Mouse (Mus musculus): ENCODE measurements around the gene Mindy3.
"Not testable (repeated sequence)": the region's sequence is repeated elsewhere in the genome, so short reads cannot be mapped to it uniquely, and the experiment has no call there.

Gene Mindy3

GRCm38 (mm10) chr2:12419262-12419655 lies at the start of gene Mindy3:
Gene Mindy3 (minus strand): TSS chr2:12419470.
- DNase-seq, result peak; percentile 94

GRCm38 (mm10) chr2:12459732-12460131 lies 40.5 kb upstream of the Mindy3 start:
- peak; percentile 7 for DNase-seq

GRCm38 (mm10) chr2:12450108-12450507 lies 30.8 kb upstream of the Mindy3 start:
- no peak for DNase-seq

GRCm38 (mm10) chr2:12440120-12440519 lies 20.9 kb upstream of the Mindy3 start:
- no peak for DNase-seq

GRCm38 (mm10) chr2:12439543-12439942 lies 20.3 kb upstream of the Mindy3 start:
- DNase-seq, result no peak

GRCm38 (mm10) chr2:12438181-12438580 lies 18.9 kb upstream of the Mindy3 start:
- peak; percentile 28 for DNase-seq

- no peak for DNase-seq
Measured at GRCm38 (mm10) chr2:12432055-12432454, 12.8 kb upstream of the Mindy3 start.

- DNase-seq, result no peak
Measured at GRCm38 (mm10) chr2:12424374-12424773, 5.1 kb upstream of the Mindy3 start.

GRCm38 (mm10) chr2:12423426-12423825 lies 4.2 kb upstream of the Mindy3 start:
- not testable (repeated sequence) for DNase-seq

GRCm38 (mm10) chr2:12418534-12419261 lies 572 bp downstream of the Mindy3 start:
- peak; percentile 52 for DNase-seq

GRCm38 (mm10) chr2:12418121-12418520 lies 1.1 kb downstream of the Mindy3 start:
- peak; percentile 5 for DNase-seq

GRCm38 (mm10) chr2:12412309-12412708 lies 7.0 kb downstream of the Mindy3 start:
- DNase-seq, result no peak

- no peak for DNase-seq
Measured at GRCm38 (mm10) chr2:12411129-12411528, 8.1 kb downstream of the Mindy3 start.

GRCm38 (mm10) chr2:12406737-12407136 lies 12.5 kb downstream of the Mindy3 start:
- DNase-seq, result no peak

GRCm38 (mm10) chr2:12402469-12402868 lies 16.8 kb downstream of the Mindy3 start:
- no peak for DNase-seq

GRCm38 (mm10) chr2:12401137-12401536 lies 18.1 kb downstream of the Mindy3 start:
- DNase-seq, result no peak

- DNase-seq, result peak; percentile 66
Measured at GRCm38 (mm10) chr2:12389028-12389427, 30.2 kb downstream of the Mindy3 start.

- no peak for DNase-seq
Measured at GRCm38 (mm10) chr2:12388569-12388968, 30.7 kb downstream of the Mindy3 start.

GRCm38 (mm10) chr2:12384389-12384788 lies 34.9 kb downstream of the Mindy3 start:
- DNase-seq, result no peak

- DNase-seq, result no peak
Measured at GRCm38 (mm10) chr2:12382650-12383049, 36.6 kb downstream of the Mindy3 start.

- DNase-seq, result peak; percentile 8
Measured at GRCm38 (mm10) chr2:12380233-12380632, 39.0 kb downstream of the Mindy3 start.

GRCm38 (mm10) chr2:12378591-12378990 lies 40.7 kb downstream of the Mindy3 start:
- no peak for DNase-seq

- DNase-seq, result peak; percentile 26
Measured at GRCm38 (mm10) chr2:12377024-12377423, 42.2 kb downstream of the Mindy3 start.

- DNase-seq, result no peak
Measured at GRCm38 (mm10) chr2:12372883-12373282, 46.4 kb downstream of the Mindy3 start.

GRCm38 (mm10) chr2:12371401-12371800 lies 47.9 kb downstream of the Mindy3 start:
- no peak for DNase-seq

All from embryo, embryonic 11 days (tissue).